17 mouse cellular contexts compared by ENCODE assay signal in the genomic region with DNA sequence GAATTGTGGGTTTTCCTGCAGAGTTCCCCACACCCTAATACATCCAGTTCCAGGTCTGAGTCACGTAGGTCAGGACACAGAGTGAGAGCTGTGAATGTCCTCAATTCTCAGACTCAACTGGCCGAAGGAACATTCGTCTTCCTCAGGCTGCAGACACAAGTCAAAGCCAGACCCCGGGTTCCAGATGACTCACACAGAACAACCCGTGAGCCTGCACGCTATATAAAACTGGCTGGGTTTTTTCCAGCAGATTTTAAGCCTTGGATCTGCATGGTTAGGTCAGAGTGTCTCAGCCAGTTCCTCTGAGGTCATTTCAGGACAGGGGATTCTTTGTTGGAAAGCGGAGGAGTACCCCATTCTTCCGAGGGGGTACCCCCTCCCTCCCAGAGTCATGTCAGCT.
DNase-seq lines count a peak whose midpoint lies in the region; ATAC-seq and TF ChIP-seq lines count a peak whose summit lies in the region.
"Had no signal": no experiment of that assay in that cellular context is flagged by ENCODE, and none has a peak within 500 bp of the region (broad histone marks: within the 10 kb centered on the region; RNA-seq: fewer than 3 reads in every experiment).

No protein-coding gene starts in this region.

- TF ChIP-seq CTCF in Patski (IDR thresholded peaks at IDR 0.05): no peak

- H3K9me3 ChIP-seq in limb, embryonic 12.5 days: no peaks in the 10 kb centered on the region
- no peaks in the 10 kb centered on the region for H3K9me3 ChIP-seq in limb, embryonic 10.5 days (replicated peaks)
- H3K9me3 ChIP-seq in hindbrain, embryonic 13.5 days: no peaks in the 10 kb centered on the region
- H3K9me3 ChIP-seq: intestine, embryonic 15.5 days had no signal

- no peaks in the 10 kb centered on the region for H3K27me3 ChIP-seq in limb, embryonic 12.5 days
- H3K27me3 ChIP-seq in limb, embryonic 10.5 days (ENCODE audit: low read depth, poor library complexity, severe bottlenecking): 0 out of 2 replicates have a peak, but pooled peaks cover 7% of the 10 kb centered on the region
- no peaks in the 10 kb centered on the region for H3K27me3 ChIP-seq in Patski
- no peaks in the 10 kb centered on the region for H3K27me3 ChIP-seq in hindbrain, embryonic 13.5 days
- H3K27me3 ChIP-seq: intestine, embryonic 15.5 days; limb, embryonic 13.5 days had no signal

- no peak overlapping the region for H3K4me2 ChIP-seq in limb, embryonic 12.5 days
- no peak overlapping the region for H3K4me2 ChIP-seq in hindbrain, embryonic 13.5 days

- H3K4me3 ChIP-seq in limb, embryonic 12.5 days (replicated peaks): no peak overlapping the region
- no peak overlapping the region for H3K4me3 ChIP-seq in limb, embryonic 10.5 days
- H3K4me3 ChIP-seq in hindbrain, embryonic 13.5 days: no peak overlapping the region
- H3K4me3 ChIP-seq: erythroblast, embryonic 14.5 days; heart, adult 2 months; intestine, embryonic 15.5 days; limb, embryonic 13.5 days had no signal

- H3K4me1 ChIP-seq in limb, embryonic 12.5 days (replicated peaks): peaks cover 16% of the 10 kb centered on the region
- peaks cover 16% of the 10 kb centered on the region for H3K4me1 ChIP-seq in limb, embryonic 10.5 days
- H3K4me1 ChIP-seq in hindbrain, embryonic 13.5 days (replicated peaks): peaks cover 44% of the 10 kb centered on the region

- 67% methylated on average over 8 of the region's 8 CpGs for WGBS in limb, embryonic 12.5 days
- 79% methylated on average over 8 of the region's 8 CpGs for WGBS in limb, embryonic 10.5 days
- WGBS in hindbrain, embryonic 13.5 days: 70% methylated on average over 8 of the region's 8 CpGs

- in situ Hi-C loops in Patski (cut with MboI; ENCODE audit: low pct_unique_long_range_greater_than_20kb): loop anchor here (5.0 to 10.0 kb wide), 5 partner anchors 50 to 330 kb away; a partner anchor contains a TSS

- no peak for ATAC-seq in limb, embryonic 12.5 days (ENCODE audit: insufficient number of reproducible peaks, insufficient read depth, low FRiP score, low TSS enrichment, low read depth)
- ATAC-seq in Patski: peak; percentile 61
- no peak for ATAC-seq in hindbrain, embryonic 13.5 days (ENCODE audit: low FRiP score)
- ATAC-seq: intestine, embryonic 15.5 days had no signal

- CTCF ChIA-PET in Patski (lab: Charles Lee): no interaction called here

- peak; percentile 20 for DNase-seq in adrenal gland, adult 8-10 months
- no peak for DNase-seq in adrenal gland, adult 18-20 months (ENCODE audit: low spot score in 2 of 2)
- no peak for DNase-seq in limb, embryonic 10.5 days (ENCODE audit: low spot score)
- DNase-seq in Patski (ENCODE audit: low read depth, low spot score): peak; percentile 88
- no peak for DNase-seq in right cerebral cortex, postnatal 25 days
- no peak for DNase-seq in B cell, adult 2 months
- DNase-seq: cerebellum, adult 9-11 months; heart, adult 2 months; heart, postnatal 14 days; lung, adult 18-20 months; right cerebral cortex, postnatal 14 days; thymus, postnatal 25 days had no signal

- no peaks in the 10 kb centered on the region for H3K36me3 ChIP-seq in limb, embryonic 12.5 days
- H3K36me3 ChIP-seq in limb, embryonic 10.5 days: no peaks in the 10 kb centered on the region
- H3K36me3 ChIP-seq in hindbrain, embryonic 13.5 days: no peaks in the 10 kb centered on the region
- H3K36me3 ChIP-seq: intestine, embryonic 15.5 days; limb, embryonic 13.5 days had no signal

- POLR2A ChIA-PET in Patski (lab: Charles Lee): no interaction called here

- no peak overlapping the region for H3K9ac ChIP-seq in limb, embryonic 12.5 days (replicated peaks)
- H3K9ac ChIP-seq in hindbrain, embryonic 13.5 days: no peak overlapping the region
- H3K9ac ChIP-seq: intestine, embryonic 15.5 days; limb, embryonic 13.5 days had no signal

- peak overlapping the region; percentile 29; the same call in 1 of the 2 replicates for H3K27ac ChIP-seq in limb, embryonic 12.5 days
- no peak overlapping the region for H3K27ac ChIP-seq in limb, embryonic 10.5 days
- peak overlapping the region; percentile 59; the same call in 1 of the 2 replicates for H3K27ac ChIP-seq in hindbrain, embryonic 13.5 days
- H3K27ac ChIP-seq: heart, adult 2 months; intestine, embryonic 15.5 days; limb, embryonic 13.5 days had no signal

Comparison
In these comparisons a context has a peak if more than half of its experiments do, and no peak if none do; other contexts are left out.
1. DNase-seq: peak in adrenal gland, adult 8-10 months (single experiment) and Patski (single experiment); none in adrenal gland, adult 18-20 months (0 of 2), limb, embryonic 10.5 days (single experiment), right cerebral cortex, postnatal 25 days (single experiment) and B cell, adult 2 months (0 of 2).